In the genomic region with DNA sequence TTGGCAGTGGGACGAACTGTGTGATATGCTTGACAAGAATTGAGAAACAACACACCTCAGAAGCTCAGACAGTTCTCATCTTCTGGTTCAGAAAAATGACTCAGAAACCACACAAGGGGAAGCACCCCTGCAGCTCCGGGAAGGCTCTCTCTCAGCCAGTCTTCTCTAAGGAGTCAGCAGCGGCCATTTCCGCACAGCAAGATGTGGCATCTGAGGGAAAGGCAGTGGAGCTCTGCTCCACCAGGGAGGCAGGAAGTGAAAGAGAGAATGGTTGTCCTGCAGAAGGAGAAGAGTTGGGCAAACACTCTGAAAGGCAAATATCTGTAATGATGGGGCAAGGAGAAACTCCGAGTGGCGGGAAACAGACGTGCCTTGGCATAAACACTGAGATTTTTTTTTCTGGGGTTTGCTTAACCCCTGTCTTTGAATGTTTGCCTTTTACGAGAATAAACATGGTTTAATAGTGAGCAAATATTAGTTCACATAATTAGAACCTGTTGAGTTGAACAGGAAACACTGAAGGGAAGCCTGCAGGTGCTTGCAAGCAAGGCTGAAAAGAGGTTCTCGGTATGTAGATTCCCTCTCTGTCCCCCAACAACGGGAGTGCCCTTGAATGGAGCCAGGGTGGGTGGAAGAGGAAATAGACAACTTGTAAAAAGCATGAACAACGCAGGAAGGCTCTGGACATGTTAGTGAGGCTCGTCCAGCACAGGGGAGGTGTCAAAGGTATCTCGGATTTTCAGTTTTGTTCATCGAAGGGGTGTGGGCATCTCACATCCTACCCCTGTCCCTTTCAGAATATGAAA, we compare ENCODE assay signal across 8 mouse cellular contexts.
DNase-seq lines count a peak whose midpoint lies in the region; ATAC-seq lines count a peak whose summit lies in the region.

No protein-coding gene starts in this region.

- WGBS in intestine, embryonic 14.5 days, result 31% methylated on average over 14 of the region's 14 CpGs

- no peak for ATAC-seq in intestine, embryonic 14.5 days (replicated peaks; ENCODE audit: low FRiP score, low TSS enrichment, low read depth)

- DNase-seq in adrenal gland, adult 2 months, result peak; percentile 21
- DNase-seq in adrenal gland, postnatal 4 days (ENCODE audit: low spot score in 2 of 2), result no peak
- DNase-seq in urinary bladder, adult 2 months (ENCODE audit: low spot score), result peak; percentile 37
- DNase-seq in urinary bladder, postnatal 10 days (ENCODE audit: low spot score), result no peak
- no peak for DNase-seq in intestine, embryonic 14.5 days (ENCODE audit: low spot score)
- DNase-seq in lung, adult 18-20 months, result peak; percentile 69 to 77
- DNase-seq in spleen, postnatal 10 days (ENCODE audit: low spot score in 2 of 2), result peak; percentile 24 to 70
- no peak for DNase-seq in embryo, embryonic 10.5 days (ENCODE audit: low spot score)

- H3K4me1 ChIP-seq in intestine, embryonic 14.5 days (replicated peaks; ENCODE audit: control insufficient read depth, insufficient read depth, low read length), result peaks cover 27% of the 10 kb centered on the region

- no peaks in the 10 kb centered on the region for H3K27me3 ChIP-seq in intestine, embryonic 14.5 days (replicated peaks; ENCODE audit: control insufficient read depth, insufficient read depth, low read length)

- H3K9me3 ChIP-seq in intestine, embryonic 14.5 days (ENCODE audit: control insufficient read depth, low read length), result no peaks in the 10 kb centered on the region

- no peak overlapping the region; the same call in 1 of the 2 replicates for H3K9ac ChIP-seq in intestine, embryonic 14.5 days (ENCODE audit: low read length)

- H3K4me3 ChIP-seq in intestine, embryonic 14.5 days (ENCODE audit: low read depth, low read length), result 0 out of 2 replicates have a peak overlapping the region, but pooled peaks have one; percentile 6

- peak overlapping the region; percentile 34 for H3K27ac ChIP-seq in intestine, embryonic 14.5 days (ENCODE audit: low read depth)

- H3K4me2 ChIP-seq in intestine, embryonic 14.5 days (ENCODE audit: low read length), result peak overlapping the region; percentile 45

- no peaks in the 10 kb centered on the region for H3K36me3 ChIP-seq in intestine, embryonic 14.5 days (ENCODE audit: control insufficient read depth, insufficient read depth, low read length)

Comparison
In these comparisons a context has a peak if more than half of its experiments do, and no peak if none do; other contexts are left out.
1. DNase-seq: peak in adrenal gland, adult 2 months (single experiment), urinary bladder, adult 2 months (single experiment), lung, adult 18-20 months (2 of 2) and spleen, postnatal 10 days (2 of 2); none in adrenal gland, postnatal 4 days (0 of 2), urinary bladder, postnatal 10 days (single experiment), intestine, embryonic 14.5 days (single experiment) and embryo, embryonic 10.5 days (single experiment).